Mouse (Mus musculus): Measurements from ENCODE around the gene Pros1. TPM values are rescaled to one million over a fixed set of nuclear protein-coding genes. Genes with fewer than 3 reads are reported as not detected.

Gene Pros1
- total and polyA plus RNA-seq, 2 experiments from 2014 or later = 9.3 to 11.4 TPM

- TF ChIP-seq CTCF (IDR thresholded peaks at IDR 0.05; ENCODE audit: low read depth) = no peak
- H3K4me1 ChIP-seq (ENCODE audit: insufficient read depth) = no peaks in the 10 kb centered on the region
- no peaks in the 10 kb centered on the region for H3K27me3 ChIP-seq (ENCODE audit: insufficient read depth, low read length)
- H3K4me3 ChIP-seq (ENCODE audit: low read depth, low read length) = no peak overlapping the region
- ATAC-seq = no peak
- H3K27ac ChIP-seq (ENCODE audit: low read depth, low read length) = no peak overlapping the region
- H3K9me3 ChIP-seq (ENCODE audit: low read length) = no peaks in the 10 kb centered on the region
- no peak overlapping the region for H3K9ac ChIP-seq
- no peak overlapping the region for H3K4me2 ChIP-seq (ENCODE audit: low read depth)
- no peak for DNase-seq
- H3K36me3 ChIP-seq (ENCODE audit: insufficient read depth) = no peaks in the 10 kb centered on the region
- WGBS = 88% methylated on average over 5 of the region's 5 CpGs
These were observed 61.4 kb downstream of the Pros1 start for GRCm38 (mm10) chr16:62915530-62915929.

DNA sequence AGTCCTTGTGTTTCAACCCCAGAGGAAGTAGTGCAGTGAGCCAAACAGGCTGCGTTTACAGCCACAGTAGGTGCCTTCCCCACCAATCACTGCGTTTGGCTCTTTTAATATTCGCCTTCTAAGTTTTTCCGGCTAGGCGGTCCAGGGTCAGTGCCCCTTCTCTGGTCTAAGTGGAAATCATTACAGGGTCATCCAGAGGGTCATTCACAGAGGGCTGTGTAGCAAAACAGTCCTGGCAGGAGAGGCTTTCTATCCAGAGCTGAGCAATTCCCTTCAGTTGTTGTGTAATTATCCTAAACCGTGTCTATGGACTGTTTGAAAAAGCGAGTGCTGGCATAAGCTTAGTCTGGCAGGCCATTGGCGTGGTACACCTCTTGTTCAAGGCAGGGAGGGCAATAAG, 68.1 kb downstream of the Pros1 start:
- ATAC-seq (no peak), DNase-seq (no peak)
- Histone ChIP-seq H3K4me3 (ENCODE audit: low read depth, low read length) (no peak overlapping the region), H3K9ac (no peak overlapping the region), H3K4me2 (ENCODE audit: low read depth) (no peak overlapping the region), H3K36me3 (ENCODE audit: insufficient read depth) (no peaks in the 10 kb centered on the region), H3K27ac (ENCODE audit: low read depth, low read length) (no peak overlapping the region), H3K4me1 (ENCODE audit: insufficient read depth) (no peaks in the 10 kb centered on the region), H3K27me3 (ENCODE audit: insufficient read depth, low read length) (no peaks in the 10 kb centered on the region), H3K9me3 (ENCODE audit: low read length) (no peaks in the 10 kb centered on the region)
- 13% methylated on average over 8 of the region's 8 CpGs for WGBS
- no peak for TF ChIP-seq CTCF (IDR thresholded peaks at IDR 0.05; ENCODE audit: low read depth)

DNA sequence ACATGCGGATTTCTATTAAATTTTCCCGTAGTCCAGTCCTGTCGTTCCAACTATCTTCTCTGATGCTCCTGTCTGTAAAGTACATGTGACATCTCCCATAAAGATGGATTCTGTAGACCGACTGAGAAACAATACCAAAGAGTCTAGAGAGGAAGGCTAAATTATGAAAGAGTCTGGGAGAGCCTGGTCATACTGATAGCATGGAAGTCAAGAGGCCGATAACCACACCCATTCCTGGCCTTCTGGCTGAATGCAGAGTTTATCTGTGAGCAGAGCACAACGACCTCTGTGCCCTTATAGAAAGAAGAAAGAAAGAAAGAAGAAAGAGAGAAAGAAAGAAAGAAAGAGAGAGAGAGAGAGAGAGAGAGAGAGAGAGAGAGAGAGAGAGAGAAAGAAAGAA, 77.2 kb downstream of the Pros1 start:
- no peak for TF ChIP-seq CTCF (IDR thresholded peaks at IDR 0.05; ENCODE audit: low read depth)
- H3K9me3 ChIP-seq (ENCODE audit: low read length) = no peaks in the 10 kb centered on the region
- no peak overlapping the region for H3K4me3 ChIP-seq (ENCODE audit: low read depth, low read length)
- no peak for DNase-seq
- ATAC-seq = no peak
- WGBS = 94% methylated on average over 6 of the region's 6 CpGs
- H3K4me1 ChIP-seq (ENCODE audit: insufficient read depth) = no peaks in the 10 kb centered on the region
- H3K27ac ChIP-seq (ENCODE audit: low read depth, low read length) = no peak overlapping the region
- H3K36me3 ChIP-seq (ENCODE audit: insufficient read depth) = no peaks in the 10 kb centered on the region
- H3K9ac ChIP-seq = no peak overlapping the region
- H3K27me3 ChIP-seq (ENCODE audit: insufficient read depth, low read length) = no peaks in the 10 kb centered on the region
- no peak overlapping the region for H3K4me2 ChIP-seq (ENCODE audit: low read depth)

GRCm38 (mm10) chr16:62936316-62936715, 82.2 kb downstream of the Pros1 start:
- Histone ChIP-seq H3K4me1 (ENCODE audit: insufficient read depth) (no peaks in the 10 kb centered on the region; the same call in 1 of the 2 replicates), H3K4me3 (ENCODE audit: low read depth, low read length) (no peak overlapping the region), H3K4me2 (ENCODE audit: low read depth) (no peak overlapping the region), H3K27me3 (ENCODE audit: insufficient read depth, low read length) (no peaks in the 10 kb centered on the region), H3K36me3 (ENCODE audit: insufficient read depth) (no peaks in the 10 kb centered on the region), H3K27ac (ENCODE audit: low read depth, low read length) (no peak overlapping the region), H3K9me3 (ENCODE audit: low read length) (no peaks in the 10 kb centered on the region), H3K9ac (no peak overlapping the region)
- ATAC-seq = no peak
- no peak for DNase-seq
- WGBS = 83% methylated on average over 11 of the region's 11 CpGs
- no peak for TF ChIP-seq CTCF (IDR thresholded peaks at IDR 0.05; ENCODE audit: low read depth)

DNA sequence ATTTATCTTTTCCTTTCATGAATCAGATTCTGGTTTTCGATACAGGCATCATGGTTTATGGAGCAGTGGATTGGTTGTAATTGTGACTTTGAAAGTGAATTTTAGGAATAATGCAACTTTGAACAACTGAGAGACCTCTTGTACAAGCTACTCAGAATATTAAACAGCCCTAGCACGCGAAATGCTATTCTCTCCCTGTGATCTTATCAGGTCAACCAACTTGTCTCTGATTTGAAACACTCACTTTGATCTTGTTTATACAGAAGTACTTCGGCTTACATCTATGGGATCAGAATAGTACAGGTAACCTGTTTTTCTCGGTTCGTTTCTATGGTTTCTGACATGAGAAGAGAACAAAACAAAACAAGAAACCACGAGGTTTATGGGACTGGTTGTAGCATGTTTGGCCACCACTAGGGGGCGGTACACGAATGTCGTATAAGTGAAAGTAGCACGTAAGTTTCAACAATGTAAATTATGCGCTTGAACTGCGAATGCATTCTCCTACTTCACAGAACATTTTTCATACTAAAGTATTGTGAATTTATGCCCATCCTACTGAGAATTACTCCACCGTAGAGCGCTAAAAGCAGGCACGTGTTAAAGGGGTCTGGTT, 86.4 kb downstream of the Pros1 start:
- Histone ChIP-seq H3K4me3 (ENCODE audit: low read depth, low read length) (no peak overlapping the region), H3K9ac (no peak overlapping the region), H3K9me3 (ENCODE audit: low read length) (no peaks in the 10 kb centered on the region), H3K27ac (ENCODE audit: low read depth, low read length) (no peak overlapping the region), H3K27me3 (ENCODE audit: insufficient read depth, low read length) (no peaks in the 10 kb centered on the region), H3K4me1 (ENCODE audit: insufficient read depth) (no peaks in the 10 kb centered on the region; the same call in 1 of the 2 replicates), H3K36me3 (ENCODE audit: insufficient read depth) (no peaks in the 10 kb centered on the region), H3K4me2 (ENCODE audit: low read depth) (peak overlapping the region; percentile 18; the same call in 1 of the 2 replicates)
- WGBS = 17% methylated on average over 16 of the region's 16 CpGs
- DNase-seq = peak; percentile 92
- peak; percentile 86 for ATAC-seq
- TF ChIP-seq CTCF (IDR thresholded peaks at IDR 0.05; ENCODE audit: low read depth) = peak; percentile 96

DNA sequence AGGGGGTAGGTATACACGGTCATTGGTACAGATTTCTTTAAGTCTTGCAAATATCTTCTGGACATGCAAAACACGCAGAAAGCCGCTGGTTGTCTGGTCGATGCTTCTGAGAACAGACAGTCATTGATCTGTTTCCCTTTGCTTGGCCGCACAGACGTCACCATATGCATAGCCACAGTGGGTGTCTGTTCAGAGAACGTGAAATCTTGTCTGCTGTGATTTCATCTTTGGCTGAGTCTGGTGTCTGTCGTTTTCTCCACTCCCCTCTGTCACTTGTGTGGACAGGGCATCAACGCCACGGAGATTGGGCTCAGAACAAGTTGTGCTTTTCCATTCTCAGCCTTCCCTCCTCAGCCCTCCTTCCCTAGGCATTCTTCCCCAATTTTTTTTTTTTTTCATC, 87.7 kb downstream of the Pros1 start:
- Histone ChIP-seq H3K36me3 (ENCODE audit: insufficient read depth) (no peaks in the 10 kb centered on the region), H3K4me1 (ENCODE audit: insufficient read depth) (no peaks in the 10 kb centered on the region; the same call in 1 of the 2 replicates), H3K4me3 (ENCODE audit: low read depth, low read length) (no peak overlapping the region), H3K9ac (no peak overlapping the region), H3K27ac (ENCODE audit: low read depth, low read length) (no peak overlapping the region), H3K9me3 (ENCODE audit: low read length) (no peaks in the 10 kb centered on the region), H3K4me2 (ENCODE audit: low read depth) (no peak overlapping the region), H3K27me3 (ENCODE audit: insufficient read depth, low read length) (no peaks in the 10 kb centered on the region)
- peak; percentile 27 for DNase-seq
- WGBS = 43% methylated on average over 10 of the region's 10 CpGs
- peak; percentile 44 for ATAC-seq
- no peak for TF ChIP-seq CTCF (IDR thresholded peaks at IDR 0.05; ENCODE audit: low read depth)

- Histone ChIP-seq H3K9ac (no peak overlapping the region), H3K4me3 (ENCODE audit: low read depth, low read length) (no peak overlapping the region), H3K4me1 (ENCODE audit: insufficient read depth) (no peaks in the 10 kb centered on the region; the same call in 1 of the 2 replicates), H3K9me3 (ENCODE audit: low read length) (no peaks in the 10 kb centered on the region), H3K27me3 (ENCODE audit: insufficient read depth, low read length) (no peaks in the 10 kb centered on the region), H3K36me3 (ENCODE audit: insufficient read depth) (no peaks in the 10 kb centered on the region), H3K27ac (ENCODE audit: low read depth, low read length) (no peak overlapping the region), H3K4me2 (ENCODE audit: low read depth) (no peak overlapping the region)
- ATAC-seq = no peak
- peak; percentile 20 for DNase-seq
- 43% methylated on average over 16 of the region's 16 CpGs for WGBS
- TF ChIP-seq CTCF (IDR thresholded peaks at IDR 0.05; ENCODE audit: low read depth) = no peak
These were observed 88.6 kb downstream of the Pros1 start for GRCm38 (mm10) chr16:62942418-62943410.
